Mouse (Mus musculus) spleen, adult 2 months (tissue): ENCODE results near the gene Pax5. TPM values are rescaled to one million over a fixed set of nuclear protein-coding genes. Genes with fewer than 3 reads are reported as not detected.

ENCODE experiments used
- DNase-seq, 2 experiments: peaks; one replicate each; pipeline versions ENCODE4 v3.0.0 to v3.0.0-alpha.2; 2012 to 2021; ENCODE audit warnings: low spot score in 2 of 2, low read depth in 1 of 2
- H3K27ac ChIP-seq: fragments of 200-500 bp; 2 replicates; pipeline ENCODE4 v1.5.1; 2012; ENCODE audit warnings: low read length, inconsistent platforms; ENCODE audit not compliant: insufficient read depth
- H3K27me3 ChIP-seq: fragments of 200-500 bp; 2 replicates; pipeline ENCODE4 v1.6.1; 2012; ENCODE audit warnings: mild to moderate bottlenecking, moderate library complexity, low read length, inconsistent platforms; ENCODE audit not compliant: control insufficient read depth, insufficient read depth
- H3K36me3 ChIP-seq: fragments of 200-500 bp; 2 replicates; pipeline ENCODE4 v1.6.1; 2012; ENCODE audit warnings: mild to moderate bottlenecking, low read length, inconsistent platforms; ENCODE audit not compliant: control insufficient read depth, insufficient read depth
- H3K4me1 ChIP-seq: fragments of 200-500 bp; 2 replicates; pipeline ENCODE4 v1.6.1; 2011; ENCODE audit warnings: inconsistent platforms; ENCODE audit not compliant: control insufficient read depth, insufficient read depth, insufficient read length
- H3K4me3 ChIP-seq: fragments of 200-500 bp; 2 replicates; pipeline ENCODE4 v1.5.1; 2011; ENCODE audit warnings: mild to moderate bottlenecking, inconsistent platforms; ENCODE audit not compliant: insufficient read depth, insufficient read length; ENCODE audit errors: extremely low read depth
- CTCF ChIP-seq: fragments of 200-500 bp; IDR thresholded peaks from 2 replicates; pipeline ENCODE4 v1.5.1; 2011; ENCODE audit warnings: mild to moderate bottlenecking, inconsistent platforms; ENCODE audit not compliant: insufficient read depth, insufficient read length, insufficient replicate concordance; ENCODE audit errors: extremely low read depth
- POLR2A ChIP-seq: fragments of 200-500 bp; IDR thresholded peaks from 2 replicates; pipeline ENCODE4 v1.6.1; 2011; ENCODE audit warnings: low read depth, low read length, inconsistent platforms
- WGBS: fragments of 180-500 bp; shearing (Covaris S2); methylation state at CpG from one replicate; pipeline ENCODE4 v1.1.7; 2018; 5-methylcytosine and 5-hydroxymethylcytosine counted together
- polyA plus RNA-seq: library from polyadenylated mRNA; depleted of rRNA; stranded (reverse); fragments of >200 nt; gene quantifications from 2 replicates; pipeline ENCODE4 v1.2.3, GENCODE M21; 2012; rRNA removed

The Pax5 gene
- polyA plus RNA-seq, 1 experiment: 131 TPM

DNA sequence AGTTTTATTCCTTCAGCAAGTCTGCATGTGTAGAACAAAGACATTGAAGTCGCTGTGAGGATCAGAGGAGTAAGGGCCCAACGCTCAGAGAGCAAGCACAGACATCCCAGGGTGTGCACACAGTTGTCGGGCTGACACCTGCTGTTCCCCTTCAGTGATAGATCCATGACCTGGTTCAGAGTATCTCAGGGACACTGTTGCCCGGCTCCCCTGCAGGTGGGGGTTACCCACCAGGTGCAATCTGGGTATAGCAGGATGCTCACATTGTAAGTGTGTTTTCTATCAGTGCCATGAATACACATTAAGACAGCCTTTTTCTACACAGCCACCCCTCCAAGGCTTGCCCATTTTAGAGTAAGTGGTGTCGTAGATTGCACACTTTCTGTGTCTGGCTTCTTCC lies 212.1 kb downstream of the Pax5 start:
- TF ChIP-seq CTCF (no peak), POLR2A (no peak)
- Histone ChIP-seq H3K27ac (no peak overlapping the region), H3K36me3 (no peaks in the 10 kb centered on the region), H3K4me3 (no peak overlapping the region), H3K4me1 (no peaks in the 10 kb centered on the region), H3K27me3 (no peaks in the 10 kb centered on the region)
- WGBS: 75% methylated on average over 5 of the region's 5 CpGs
- DNase-seq: no peak

GRCm38 (mm10) chr4:44495836-44496235 lies 214.5 kb downstream of the Pax5 start:
- H3K27ac ChIP-seq: no peak overlapping the region

DNA sequence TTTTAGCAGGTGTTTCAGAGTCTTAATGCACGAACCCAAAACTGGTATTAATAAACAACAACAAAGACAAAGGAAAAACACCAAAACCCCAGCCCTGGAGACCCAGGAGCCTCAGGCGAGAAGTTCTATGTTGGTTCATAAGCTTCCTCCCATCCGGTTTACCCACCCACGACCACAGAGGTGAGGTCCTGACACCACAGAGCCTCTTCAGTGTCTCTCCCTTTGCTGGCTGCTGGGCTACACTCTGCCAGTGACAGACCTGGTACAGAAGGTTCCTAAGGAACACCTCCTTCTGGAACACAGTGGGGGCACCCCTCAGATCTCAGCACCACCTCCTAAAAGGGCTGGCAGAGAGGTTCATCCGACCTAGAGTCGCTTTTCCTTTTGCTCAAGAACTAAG lies 216.5 kb downstream of the Pax5 start:
- H3K4me1 ChIP-seq: no peaks in the 10 kb centered on the region
- TF ChIP-seq POLR2A (no peak), CTCF (no peak)
- DNase-seq: no peak
- H3K27me3 ChIP-seq: no peaks in the 10 kb centered on the region
- H3K27ac ChIP-seq: no peak overlapping the region
- no peak overlapping the region for H3K4me3 ChIP-seq
- WGBS: 65% methylated on average over 6 of the region's 6 CpGs
- H3K36me3 ChIP-seq: no peaks in the 10 kb centered on the region

More at GRCm38 (mm10) chr4:44495836-44496235, 214.5 kb downstream of the Pax5 start:
- Histone ChIP-seq H3K36me3 (no peaks in the 10 kb centered on the region), H3K4me1 (no peaks in the 10 kb centered on the region), H3K4me3 (no peak overlapping the region), H3K27me3 (no peaks in the 10 kb centered on the region)
- no peak for DNase-seq
- 75% methylated on average over 2 of the region's 2 CpGs for WGBS
- TF ChIP-seq CTCF (no peak), POLR2A (no peak)

DNA sequence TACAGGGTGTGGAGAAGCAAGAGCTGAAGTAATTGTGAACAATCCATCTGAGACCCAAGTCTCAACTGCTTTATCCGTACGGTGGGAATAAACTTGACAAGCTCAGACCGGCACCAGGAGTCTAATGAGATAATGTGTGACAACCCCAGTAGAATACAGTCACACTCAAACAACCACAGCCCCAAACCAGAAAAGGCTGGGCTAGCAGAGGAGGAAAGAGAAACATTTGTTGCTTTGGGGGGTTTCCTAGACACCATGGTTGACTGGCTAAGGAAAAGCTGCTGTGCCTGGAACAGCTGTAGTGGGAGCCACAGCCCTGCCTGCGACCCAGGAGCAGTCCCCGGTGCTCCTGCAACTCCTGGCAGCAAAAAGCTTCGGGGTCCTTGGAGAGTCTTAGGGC lies 219.4 kb downstream of the Pax5 start:
- WGBS: 72% methylated on average over 6 of the region's 6 CpGs
- Histone ChIP-seq H3K27me3 (no peaks in the 10 kb centered on the region), H3K36me3 (no peaks in the 10 kb centered on the region), H3K27ac (no peak overlapping the region), H3K4me3 (no peak overlapping the region), H3K4me1 (no peaks in the 10 kb centered on the region)
- DNase-seq: no peak
- TF ChIP-seq CTCF (no peak), POLR2A (no peak)

- 64% methylated on average over 8 of the region's 8 CpGs for WGBS
- H3K36me3 ChIP-seq: no peaks in the 10 kb centered on the region
- H3K27ac ChIP-seq: no peak overlapping the region
- no peak overlapping the region for H3K4me3 ChIP-seq
- no peaks in the 10 kb centered on the region for H3K27me3 ChIP-seq
- TF ChIP-seq CTCF (no peak), POLR2A (no peak)
- H3K4me1 ChIP-seq: no peaks in the 10 kb centered on the region
- no peak for DNase-seq
These were observed 221.6 kb downstream of the Pax5 start for GRCm38 (mm10) chr4:44488702-44489101.

GRCm38 (mm10) chr4:44488219-44488618 lies 222.1 kb downstream of the Pax5 start:
- H3K27me3 ChIP-seq: no peaks in the 10 kb centered on the region
- no peak overlapping the region for H3K4me3 ChIP-seq
- H3K27ac ChIP-seq: no peak overlapping the region
- no peaks in the 10 kb centered on the region for H3K4me1 ChIP-seq
- TF ChIP-seq CTCF: no peak
- TF ChIP-seq POLR2A: no peak
- DNase-seq: no peak
- WGBS: 65% methylated on average over 8 of the region's 8 CpGs
- no peaks in the 10 kb centered on the region for H3K36me3 ChIP-seq

DNA sequence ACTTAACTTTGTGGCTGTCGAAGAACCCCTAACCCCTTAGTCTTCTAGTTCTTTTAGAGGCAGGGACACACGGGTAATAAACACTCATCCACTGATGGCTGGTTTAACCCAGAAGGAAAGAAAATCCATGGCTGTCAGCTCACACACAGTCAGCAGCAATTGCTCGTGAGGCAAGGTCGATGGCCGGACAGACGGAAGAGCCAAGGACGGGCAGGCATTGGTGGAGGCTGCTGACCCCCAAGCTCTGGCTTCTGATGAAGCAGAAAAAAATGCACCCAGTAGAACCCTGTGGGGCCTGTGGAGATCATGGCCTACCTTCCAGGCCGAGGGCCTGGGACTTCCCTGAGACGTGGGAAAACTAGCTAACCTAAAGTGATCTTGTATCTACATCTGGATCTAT lies 227.4 kb downstream of the Pax5 start:
- no peak overlapping the region for H3K27ac ChIP-seq
- no peaks in the 10 kb centered on the region for H3K36me3 ChIP-seq
- no peaks in the 10 kb centered on the region for H3K4me1 ChIP-seq
- no peaks in the 10 kb centered on the region for H3K27me3 ChIP-seq
- no peak overlapping the region for H3K4me3 ChIP-seq
- no peak for DNase-seq
- TF ChIP-seq POLR2A: no peak
- no peak for TF ChIP-seq CTCF
- 89% methylated on average over 9 of the region's 9 CpGs for WGBS

GRCm38 (mm10) chr4:44479755-44480154 lies 230.5 kb downstream of the Pax5 start:
- H3K27ac ChIP-seq: no peak overlapping the region
- WGBS: 85% methylated on average over 1 of the region's 1 CpGs
- no peaks in the 10 kb centered on the region for H3K36me3 ChIP-seq
- no peaks in the 10 kb centered on the region for H3K27me3 ChIP-seq
- H3K4me1 ChIP-seq: no peaks in the 10 kb centered on the region
- DNase-seq: no peak
- TF ChIP-seq POLR2A: no peak
- TF ChIP-seq CTCF: peak; percentile 13; the same call in 1 of the 2 replicates
- no peak overlapping the region for H3K4me3 ChIP-seq

Other genes with a start within 250 kb of the Pax5 start
- gene Zcchc7, start 45.4 kb upstream of the Pax5 start, polyA plus RNA-seq: 10.1 and 13.3 TPM in 2 replicates